Mouse (Mus musculus) duodenum, adult 2 months (tissue): ENCODE results near the gene Mrpl55. TPM values are rescaled to one million over a fixed set of nuclear protein-coding genes. Genes with fewer than 3 reads are reported as not detected.

Experiments
- polyA plus RNA-seq: library from polyadenylated mRNA; depleted of rRNA; stranded (reverse); fragments of >200 nt; gene quantifications from 2 replicates; pipeline ENCODE4 v1.2.3, GENCODE M21; 2012; ENCODE audit warnings: low replicate concordance; rRNA removed

The Mrpl55 gene
- polyA plus RNA-seq, result 47.1 and 64.4 TPM in 2 replicates

DNA sequence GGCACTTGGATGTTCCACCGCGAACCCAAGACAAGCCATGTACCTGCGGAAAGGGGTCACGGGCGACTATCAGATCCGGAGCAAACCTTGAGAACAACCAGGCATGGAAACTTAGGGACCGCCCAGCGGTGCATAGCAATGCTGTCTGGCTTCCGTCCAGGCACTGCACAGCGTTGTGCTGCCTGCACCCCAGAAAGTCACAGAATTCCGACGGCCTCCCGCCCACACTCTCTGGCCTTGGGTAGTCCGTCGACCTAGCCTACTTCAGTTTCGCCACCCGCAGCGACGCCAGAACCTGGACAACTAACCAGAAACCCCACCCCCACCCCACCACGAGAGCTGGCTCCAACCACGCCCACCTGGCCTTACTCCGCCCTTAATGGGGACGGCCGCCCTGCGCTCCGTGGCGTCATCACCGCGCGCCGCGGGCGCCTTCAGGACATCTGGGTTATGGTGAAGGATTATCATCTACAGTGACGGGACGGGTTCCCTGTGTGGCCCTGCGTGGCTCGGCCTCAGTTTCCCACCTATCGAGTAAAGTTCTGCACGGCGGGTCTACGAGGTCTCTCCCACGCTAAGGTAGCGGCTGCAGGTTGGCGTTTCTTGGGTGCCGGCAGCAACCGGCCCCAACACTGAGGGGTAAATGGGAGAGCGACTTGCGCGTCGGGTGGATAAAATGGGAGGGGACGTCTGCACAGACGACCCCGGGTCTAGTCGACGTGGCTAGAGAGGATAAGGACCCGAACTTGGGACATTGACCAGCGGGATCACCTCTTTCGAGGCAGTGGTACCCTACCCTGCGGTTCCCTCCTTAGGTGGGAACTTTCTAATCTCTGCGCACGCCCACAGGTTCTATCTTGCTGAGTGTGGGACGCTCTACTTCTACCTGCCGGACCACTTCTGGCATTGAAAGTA, at the start of gene Mrpl55:
TSS of gene Mrpl55 (plus strand) at position 406 of the 915 bp plus-strand sequence.

DNA sequence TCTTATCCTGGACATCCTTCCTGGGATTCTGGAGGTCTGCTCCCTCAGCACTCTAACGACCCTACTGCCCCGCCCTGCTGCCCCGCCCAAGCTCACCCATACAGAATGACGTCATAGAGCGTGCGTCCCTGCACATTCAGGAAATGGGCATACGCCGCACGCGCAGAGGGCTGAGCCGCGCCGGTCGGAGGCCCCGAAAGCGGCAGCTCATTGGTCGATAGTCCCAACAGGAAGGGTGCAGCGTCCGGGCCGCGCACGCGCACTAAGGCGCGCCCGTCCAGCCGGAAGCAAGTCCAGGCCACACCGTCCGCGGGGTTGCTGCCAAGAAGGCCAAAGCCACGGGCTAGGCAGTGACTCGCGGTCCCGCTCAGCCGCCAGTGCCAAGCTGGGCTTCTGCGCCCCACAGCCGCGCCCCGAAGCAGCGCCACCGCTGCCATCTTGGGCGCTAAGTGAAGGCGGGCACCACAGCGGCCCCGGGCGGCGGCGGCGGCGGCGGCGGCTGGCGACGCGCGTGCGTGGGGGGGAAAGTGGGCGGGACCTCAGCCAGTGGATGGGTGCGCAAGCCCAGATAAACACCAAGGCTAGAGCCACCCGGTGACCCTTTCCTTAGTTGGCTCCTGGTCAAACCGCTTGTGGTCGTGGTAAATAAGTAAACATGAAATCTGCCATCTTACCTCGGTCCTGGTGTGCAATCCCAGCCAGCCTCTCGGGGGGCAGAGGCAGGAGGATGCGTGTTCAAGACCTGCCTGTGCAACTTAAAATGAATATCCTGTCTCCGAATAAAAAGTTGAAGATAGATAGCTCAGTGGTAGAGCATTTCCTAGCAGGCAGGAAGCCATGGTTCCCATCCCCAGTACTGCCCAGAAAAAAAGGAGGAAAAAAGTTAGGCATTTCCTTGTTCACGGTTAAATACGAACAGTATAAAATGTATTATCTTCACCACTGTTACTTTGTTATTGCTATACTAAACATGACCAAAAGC, 38.7 kb upstream of the Mrpl55 start, which contains the start of gene Iba57:
TSS of gene Iba57 (minus strand) at position 485 of the 982 bp plus-strand sequence.

DNA sequence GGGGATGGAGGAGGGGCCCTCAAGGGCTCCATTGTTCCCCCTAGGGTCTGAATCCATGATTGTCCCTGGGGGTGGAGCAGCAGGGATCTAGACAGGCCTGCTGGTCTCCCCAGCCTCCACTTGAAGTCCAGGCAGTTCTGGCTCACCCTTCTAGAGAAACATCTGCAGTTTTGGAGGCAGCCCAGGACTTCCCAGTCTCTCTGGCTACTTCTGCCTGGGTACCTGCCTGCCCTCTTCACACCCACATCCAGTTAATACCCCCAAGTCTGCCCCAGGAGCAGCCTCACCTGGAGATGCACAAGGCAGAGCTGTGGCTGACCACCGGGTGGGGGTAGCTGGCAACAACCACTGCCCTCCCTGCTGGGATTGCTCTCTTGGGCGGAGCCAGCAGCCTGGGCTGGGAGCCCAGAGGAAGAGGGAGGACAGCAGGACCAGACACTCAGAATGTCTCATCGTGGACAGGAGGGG, 19.4 kb upstream of the Mrpl55 start, which contains the start of gene Gjc2:
TSS of gene Gjc2 (minus strand) at position 350 of the 468 bp plus-strand sequence.

DNA sequence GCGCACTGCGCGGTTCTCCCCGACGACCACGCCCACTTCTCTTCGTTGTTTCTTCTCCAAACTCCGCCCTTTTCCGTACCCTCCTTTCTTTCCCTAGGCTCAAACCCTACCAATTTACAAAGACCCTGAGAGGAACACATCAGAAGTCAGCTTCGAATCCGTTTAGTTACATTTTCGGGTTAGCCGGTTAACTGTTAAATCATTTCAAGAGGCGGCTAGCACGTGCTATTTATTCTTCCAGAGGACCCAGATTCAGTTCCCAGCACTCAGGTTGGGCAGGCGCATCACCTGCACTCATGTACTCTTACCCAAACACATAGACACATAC, 10.3 kb upstream of the Mrpl55 start, which contains the start of gene Guk1:
TSS of gene Guk1 (minus strand) at position 154 of the 328 bp plus-strand sequence.

DNA sequence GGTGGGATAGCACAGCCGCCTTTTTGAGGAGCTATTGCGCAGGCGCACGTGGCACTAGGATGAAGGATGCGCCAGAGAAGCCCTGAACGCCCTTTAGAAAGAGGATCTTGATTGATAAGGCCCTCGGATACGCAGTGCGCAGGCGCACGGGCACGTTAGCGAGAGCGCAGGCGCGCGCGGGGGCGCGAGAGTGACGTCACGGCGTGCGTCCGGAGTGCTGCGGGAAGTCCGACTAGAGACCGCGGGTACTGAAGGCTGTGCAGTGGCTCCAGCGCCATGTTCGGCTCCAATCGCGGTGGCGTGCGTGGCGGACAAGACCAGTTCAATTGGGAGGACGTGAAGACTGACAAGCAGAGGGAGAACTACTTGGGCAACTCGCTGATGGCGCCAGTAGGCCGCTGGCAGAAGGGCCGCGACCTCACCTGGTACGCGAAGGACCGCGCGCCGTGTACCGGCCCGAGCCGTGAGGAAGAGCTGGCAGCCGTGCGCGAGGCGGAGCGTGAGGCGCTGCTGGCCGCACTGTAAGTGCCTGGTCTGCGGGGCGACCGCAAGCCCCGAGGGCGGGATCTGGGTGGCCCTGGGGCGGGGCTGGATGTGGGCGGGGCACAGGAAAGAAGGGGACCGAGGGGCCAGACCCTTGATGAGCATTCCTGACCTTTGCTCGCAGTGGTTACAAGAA, 6.0 kb downstream of the Mrpl55 start, which contains the start of gene 2310033P09Rik:
TSS of gene 2310033P09Rik (plus strand) at position 169 of the 679 bp plus-strand sequence.

DNA sequence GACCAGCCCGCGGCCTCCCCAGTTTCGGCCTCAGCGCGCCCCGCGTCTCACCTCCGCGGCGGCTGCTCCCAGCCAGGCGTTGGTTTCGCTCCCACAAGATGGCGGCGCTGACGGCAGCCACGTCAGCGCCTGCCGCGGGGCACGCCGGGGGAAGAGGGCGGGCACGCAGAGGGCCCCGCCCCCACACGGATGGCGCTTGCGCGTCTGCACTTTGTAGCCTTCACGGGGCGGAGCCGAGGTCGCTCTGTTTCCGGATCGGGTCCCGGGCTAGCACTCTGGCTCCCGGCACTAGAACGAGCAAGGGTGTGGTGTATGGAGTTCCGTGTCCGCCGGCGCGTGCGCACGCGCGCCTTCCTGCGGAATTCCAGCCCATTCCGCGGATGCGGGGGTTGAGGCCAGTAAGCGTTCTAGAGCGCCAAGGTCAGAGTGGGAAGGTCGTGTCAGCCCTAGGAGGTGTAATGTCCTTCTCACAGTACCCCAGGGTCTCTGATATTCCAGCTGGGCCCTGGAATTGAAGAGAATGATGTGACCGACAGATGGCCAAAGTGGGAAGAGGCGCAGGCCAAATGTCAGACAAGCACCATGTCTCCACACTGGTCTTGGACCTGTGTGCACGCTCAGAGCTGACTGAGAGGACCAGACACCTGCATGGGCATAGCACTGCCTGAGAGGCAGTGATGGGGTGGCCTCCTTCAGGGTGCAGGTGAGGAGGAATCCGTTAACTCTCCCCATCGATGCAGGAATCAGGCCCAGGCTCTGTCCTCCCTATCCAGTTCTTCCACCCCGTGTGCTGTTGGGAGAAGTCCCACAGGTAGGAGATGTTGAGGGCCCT, 26.1 kb downstream of the Mrpl55 start, which contains the start of gene Arf1:
TSS of gene Arf1 (minus strand) at position 149 of the 832 bp plus-strand sequence.

Other genes starting within 250 kb of the Mrpl55 start
- gene Hist3h2a, start 247.8 kb upstream of the Mrpl55 start, polyA plus RNA-seq, result 8.0 and 11.6 TPM in 2 replicates
- 0.08 and 0.09 TPM in 2 replicates for gene Trim17, start 247.8 kb upstream of the Mrpl55 start, polyA plus RNA-seq
- gene Trim11, start 224.4 kb upstream of the Mrpl55 start, polyA plus RNA-seq, result 22.8 and 25.2 TPM in 2 replicates
- gene Obscn, start 66.1 kb upstream of the Mrpl55 start, polyA plus RNA-seq, result 0.83 and 1.4 TPM in 2 replicates
- 8.6 and 9.0 TPM in 2 replicates for gene Iba57, start 38.7 kb upstream of the Mrpl55 start, polyA plus RNA-seq
- gene Gjc2, start 19.3 kb upstream of the Mrpl55 start, polyA plus RNA-seq, result 6.8 and 8.6 TPM in 2 replicates
- gene Guk1, start 10.3 kb upstream of the Mrpl55 start, polyA plus RNA-seq, result 176 and 182 TPM in 2 replicates
- 9.3 and 15.0 TPM in 2 replicates for gene 2310033P09Rik, start 5.8 kb downstream of the Mrpl55 start, polyA plus RNA-seq
- 533 and 842 TPM in 2 replicates for gene Arf1, start 25.8 kb downstream of the Mrpl55 start, polyA plus RNA-seq
- gene Wnt3a, start 88.3 kb downstream of the Mrpl55 start, polyA plus RNA-seq, result not detected in 2 replicates
- gene Wnt9a, start 104.4 kb downstream of the Mrpl55 start, polyA plus RNA-seq, result 1.3 and 1.6 TPM in 2 replicates
- not detected in 2 replicates for gene Prss38, start 173.2 kb downstream of the Mrpl55 start, polyA plus RNA-seq
- 1.6 and 2.4 TPM in 2 replicates for gene Jmjd4, start 247.6 kb downstream of the Mrpl55 start, polyA plus RNA-seq
- gene Snap47, start 248.7 kb downstream of the Mrpl55 start, polyA plus RNA-seq, result 11.9 and 12.5 TPM in 2 replicates